Mouse (Mus musculus) brown adipose tissue, adult 24 weeks (tissue): ENCODE results near the gene Slc43a2. TPM values are rescaled to one million over a fixed set of nuclear protein-coding genes. Genes with fewer than 3 reads are reported as not detected.
"Not testable (repeated sequence)": the region's sequence is repeated elsewhere in the genome, so short reads cannot be mapped to it uniquely, and the experiment has no call there.

Experiments used
- H3K27ac ChIP-seq: fragments of 200-500 bp; replicated peaks from 2 replicates; pipeline ENCODE4 v1.5.1; 2012; ENCODE audit warnings: low read depth, mild to moderate bottlenecking, low read length
- H3K4me1 ChIP-seq: fragments of 200-500 bp; 2 replicates; pipeline ENCODE4 v1.6.1; 2012; ENCODE audit warnings: low read length, mixed read lengths; ENCODE audit not compliant: control insufficient read depth, insufficient read depth, insufficient read length
- H3K4me3 ChIP-seq: fragments of 200-500 bp; 2 replicates; pipeline ENCODE4 v1.5.1; 2012; ENCODE audit warnings: low read depth, mild to moderate bottlenecking, low read length, moderate library complexity; ENCODE audit not compliant: insufficient read depth
- polyA plus RNA-seq: library from polyadenylated mRNA; stranded (reverse); fragments of >200 nt; gene quantifications from 2 replicates; pipeline ENCODE4 v1.2.4, GENCODE M21; 2012; ENCODE audit not compliant: missing spikeins, insufficient read depth, insufficient read length

The Slc43a2 gene
- polyA plus RNA-seq, 1 experiment, result 13.4 TPM

DNA sequence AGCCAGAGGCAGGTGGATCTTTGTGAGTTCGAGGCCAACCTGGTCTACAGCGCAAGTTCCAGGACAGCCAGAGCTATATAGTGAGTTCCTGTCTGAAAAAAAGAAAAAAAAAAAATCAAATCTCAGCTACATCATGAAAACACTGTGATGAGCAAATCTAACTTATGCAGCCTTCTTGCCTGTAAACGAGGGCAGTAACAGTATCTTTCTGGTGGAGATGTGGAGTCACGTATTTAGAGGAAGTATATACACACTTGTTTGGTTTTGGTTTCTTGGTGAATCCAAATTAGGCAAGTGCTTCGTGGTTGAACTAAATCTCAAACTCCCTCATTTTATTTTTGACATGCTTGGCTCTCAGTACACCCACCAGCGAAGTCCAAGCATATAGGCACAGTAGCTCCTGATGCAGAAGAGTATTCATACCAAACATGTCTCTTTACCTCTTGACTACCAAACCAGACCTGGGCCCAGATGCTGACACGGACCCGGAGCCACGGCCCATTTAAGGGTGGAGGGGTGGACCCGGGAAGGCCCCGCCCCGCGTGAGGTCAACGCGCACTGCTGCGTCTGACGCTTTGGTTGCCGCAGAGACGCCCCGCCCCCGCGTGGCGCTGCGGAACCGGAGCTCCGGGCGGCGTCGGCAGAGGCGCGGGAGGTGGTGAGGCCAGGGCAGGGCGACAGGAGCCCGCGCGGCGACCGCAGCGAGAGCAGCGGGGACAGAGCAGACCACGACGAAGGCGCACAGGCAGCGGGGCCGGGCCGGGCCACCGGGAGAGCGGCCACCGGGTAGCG is 56.2 kb downstream of the Slc43a2 start, which contains the start of gene Pitpna:
Pitpna (plus strand) TSS at position 605 of the 792 bp plus-strand sequence.
- peak within 1 kb of the TSS; percentile 80 for H3K27ac ChIP-seq
- peak within 1 kb of the TSS; percentile 83 for H3K4me3 ChIP-seq
- peaks cover 15% of the 10 kb centered on the region for H3K4me1 ChIP-seq

DNA sequence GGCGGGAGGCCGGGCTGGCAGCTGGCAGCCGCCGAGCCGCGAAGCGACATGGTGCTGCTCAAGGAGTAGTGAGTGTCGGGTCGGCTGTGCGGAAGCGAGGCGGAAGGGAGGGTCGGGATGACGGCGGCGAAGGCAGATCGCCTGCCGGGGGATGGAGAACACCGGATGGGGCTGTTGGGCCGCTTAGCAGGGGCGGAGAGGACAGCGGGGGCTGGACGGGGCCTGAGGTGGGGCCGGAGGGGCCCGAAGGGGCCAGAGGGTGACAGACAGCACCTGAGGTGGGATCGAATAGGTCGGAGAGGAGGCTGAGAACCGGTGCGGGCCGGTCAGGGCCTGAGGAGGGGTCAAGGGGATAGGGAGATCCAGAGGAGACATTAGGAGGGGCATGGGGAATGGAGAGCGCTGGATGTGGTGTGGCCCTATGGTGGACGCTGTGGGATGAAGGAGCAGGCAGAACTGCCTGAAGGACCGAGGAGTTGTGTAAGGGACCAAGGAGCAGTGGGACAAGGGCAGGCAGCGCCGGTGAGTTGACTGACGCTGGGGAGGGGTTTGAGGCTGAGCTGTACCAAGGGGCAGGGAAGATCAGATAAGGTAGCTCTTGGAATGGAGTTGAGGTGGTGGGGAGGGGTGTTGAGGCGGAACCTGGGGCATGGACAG is 56.9 kb downstream of the Slc43a2 start:
- peaks cover 15% of the 10 kb centered on the region for H3K4me1 ChIP-seq
- H3K27ac ChIP-seq, result peak overlapping the region; percentile 80
- peak overlapping the region; percentile 83 for H3K4me3 ChIP-seq

DNA sequence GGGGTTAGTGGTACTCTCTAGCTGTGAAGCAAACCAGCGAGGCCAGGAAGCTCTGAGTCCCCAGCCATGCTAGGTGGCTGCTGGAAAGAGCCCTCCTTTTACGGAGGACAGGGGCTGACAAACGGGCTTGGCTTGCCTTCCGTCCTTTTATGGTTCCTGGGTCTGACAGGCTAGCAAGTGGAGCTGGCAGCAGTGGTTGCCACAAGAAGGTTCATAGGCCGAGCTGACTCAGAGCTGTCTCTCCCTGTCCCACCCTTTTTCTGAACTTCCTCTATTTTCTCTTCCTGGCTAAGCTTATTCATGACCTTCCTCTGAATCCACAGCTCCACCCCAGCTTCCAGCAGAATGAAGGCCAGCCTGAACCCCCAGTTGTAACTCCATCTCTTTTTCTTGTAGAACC is 61.1 kb downstream of the Slc43a2 start:
- Histone ChIP-seq H3K27ac (0 out of 2 replicates have a peak overlapping the region, but pooled peaks have one; percentile 28), H3K4me1 (peaks cover 24% of the 10 kb centered on the region)

DNA sequence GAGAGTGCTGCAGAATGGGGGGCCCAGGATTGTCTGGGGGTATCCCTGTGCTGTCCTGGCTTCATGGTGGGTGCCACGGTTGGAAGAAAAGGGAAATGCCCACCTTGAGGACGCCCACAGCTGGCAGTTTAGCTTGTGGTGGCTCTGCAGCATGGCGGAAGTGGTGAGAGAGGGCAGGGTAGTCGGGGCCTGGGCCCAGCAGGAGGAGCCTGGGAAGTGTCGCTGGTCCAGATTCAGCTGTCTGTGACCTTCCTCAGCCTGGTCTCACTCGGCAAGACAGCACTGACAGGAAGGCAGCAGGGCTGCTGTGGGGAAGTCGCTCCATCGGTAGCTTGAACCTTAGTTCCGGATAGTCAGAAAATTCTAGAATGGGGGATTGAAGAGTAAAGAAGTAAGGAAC is 62.9 kb downstream of the Slc43a2 start:
- Histone ChIP-seq H3K4me1 (peaks cover 21% of the 10 kb centered on the region), H3K4me3 (no peak overlapping the region), H3K27ac (no peak overlapping the region)

More for the DNA sequence above, 61.1 kb downstream of the Slc43a2 start:
- H3K4me3 ChIP-seq, result no peak overlapping the region

DNA sequence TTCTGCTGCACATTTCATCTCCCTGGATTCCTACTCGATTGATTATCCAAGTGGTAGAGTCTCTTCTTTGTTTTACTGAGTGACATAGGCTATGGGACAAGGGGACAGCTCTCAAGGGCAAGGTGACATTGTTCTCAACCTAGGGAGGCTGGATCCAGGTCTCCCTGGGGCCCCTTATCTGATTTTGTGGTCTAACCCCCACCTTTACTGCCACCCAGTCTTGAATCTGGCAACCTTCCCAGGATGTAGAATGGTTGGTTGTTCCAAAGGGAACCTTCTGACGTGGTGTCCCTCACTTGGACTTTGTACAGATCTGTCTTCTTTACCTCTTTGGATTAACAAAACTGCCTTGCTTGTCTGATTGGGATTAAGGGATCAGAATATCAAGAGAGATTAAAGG is 63.9 kb downstream of the Slc43a2 start:
- Histone ChIP-seq H3K4me3 (no peak overlapping the region), H3K4me1 (peaks cover 12% of the 10 kb centered on the region), H3K27ac (no peak overlapping the region)

DNA sequence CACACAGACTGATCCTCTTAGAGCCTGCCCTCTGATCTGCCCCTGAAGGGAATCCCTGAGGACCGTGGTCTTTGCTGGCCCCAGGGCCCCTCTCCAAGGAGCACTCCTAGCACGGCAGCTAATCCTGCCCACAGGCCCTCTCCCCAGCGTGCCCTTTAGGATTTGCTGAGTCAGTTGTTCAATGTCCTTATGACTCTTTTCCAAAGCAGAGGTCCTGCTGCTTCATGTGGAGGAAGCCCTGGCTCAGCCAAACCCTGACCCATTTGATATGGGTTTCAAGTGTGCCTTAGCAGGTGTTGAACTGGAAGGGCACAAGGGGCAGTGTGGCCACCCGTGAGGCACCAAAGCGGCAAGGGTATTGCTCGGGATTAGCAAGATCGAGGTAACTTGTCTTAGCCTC is 64.3 kb downstream of the Slc43a2 start:
- Histone ChIP-seq H3K27ac (0 out of 2 replicates have a peak overlapping the region, but pooled peaks have one; percentile 9), H3K4me1 (peaks cover 12% of the 10 kb centered on the region)

DNA sequence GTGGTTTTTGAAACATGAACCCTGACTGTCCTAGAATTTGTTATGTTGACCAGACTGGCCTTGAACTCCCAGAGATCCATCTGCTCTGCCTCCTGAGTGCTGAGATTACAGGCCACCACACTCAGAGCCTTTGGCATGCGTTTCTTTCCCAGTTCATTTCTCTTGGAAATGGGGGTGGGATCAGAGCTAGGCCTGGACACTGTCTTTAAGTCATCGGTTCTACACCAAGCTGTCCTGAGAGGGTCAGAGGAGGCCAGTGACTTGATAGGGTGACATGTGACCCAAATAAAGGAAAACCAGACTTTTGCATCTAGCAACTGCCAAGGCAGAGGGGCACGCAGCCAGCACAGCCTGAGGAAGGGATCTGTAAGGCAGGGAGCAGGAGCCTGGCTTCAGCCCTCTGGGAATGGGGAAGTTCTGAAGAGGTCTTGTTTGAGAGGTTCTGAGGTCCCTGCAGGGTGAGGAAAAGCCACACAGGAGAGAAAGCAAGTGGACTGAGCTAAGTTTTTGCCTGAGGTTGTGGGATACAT is 65.3 kb downstream of the Slc43a2 start:
- no peak overlapping the region for H3K4me3 ChIP-seq

More for the DNA sequence above, 64.3 kb downstream of the Slc43a2 start:
- H3K4me3 ChIP-seq, result no peak overlapping the region

DNA sequence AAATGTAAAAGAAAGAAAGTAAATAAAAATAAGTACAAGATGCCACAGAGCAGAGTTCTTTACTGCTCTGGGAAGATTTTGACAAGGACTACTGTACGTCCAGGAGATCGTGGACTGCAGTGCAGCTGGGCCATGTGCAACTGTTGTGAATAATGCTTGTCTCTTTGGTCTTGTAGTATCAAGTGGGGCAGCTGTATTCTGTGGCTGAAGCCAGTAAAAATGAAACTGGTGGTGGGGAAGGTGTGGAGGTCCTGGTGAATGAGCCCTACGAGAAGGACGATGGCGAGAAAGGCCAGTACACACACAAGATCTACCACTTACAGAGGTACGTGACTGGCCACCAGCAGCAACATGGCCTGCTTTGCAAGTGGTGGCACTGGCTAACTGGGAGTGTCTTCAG is 66.5 kb downstream of the Slc43a2 start:
- Histone ChIP-seq H3K4me3 (no peak overlapping the region), H3K27ac (no peak overlapping the region), H3K4me1 (peaks cover 9% of the 10 kb centered on the region)

More for the DNA sequence above, 65.3 kb downstream of the Slc43a2 start:
- H3K27ac ChIP-seq, result peak overlapping the region; percentile 26
- peaks cover 12% of the 10 kb centered on the region for H3K4me1 ChIP-seq

DNA sequence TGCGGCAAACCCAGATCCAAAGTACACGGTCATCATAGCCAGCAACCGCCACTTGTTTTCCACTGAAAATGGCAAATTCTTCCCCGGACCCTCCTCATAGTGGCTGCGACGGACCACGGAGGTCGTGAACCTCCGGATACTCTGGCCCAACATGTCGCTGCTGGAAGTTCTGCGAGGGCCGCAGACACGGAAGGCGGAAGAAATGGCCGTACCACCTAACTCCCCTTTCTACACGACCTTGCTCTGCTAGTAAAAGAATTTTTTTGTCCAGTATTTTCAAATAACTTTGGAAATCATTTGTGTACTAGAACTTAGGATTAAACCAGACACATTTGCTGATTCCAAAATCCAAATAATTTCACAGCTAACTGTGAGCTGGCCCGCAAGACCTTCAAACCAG is 68.3 kb downstream of the Slc43a2 start:
- not testable (repeated sequence) for H3K4me3 ChIP-seq

DNA sequence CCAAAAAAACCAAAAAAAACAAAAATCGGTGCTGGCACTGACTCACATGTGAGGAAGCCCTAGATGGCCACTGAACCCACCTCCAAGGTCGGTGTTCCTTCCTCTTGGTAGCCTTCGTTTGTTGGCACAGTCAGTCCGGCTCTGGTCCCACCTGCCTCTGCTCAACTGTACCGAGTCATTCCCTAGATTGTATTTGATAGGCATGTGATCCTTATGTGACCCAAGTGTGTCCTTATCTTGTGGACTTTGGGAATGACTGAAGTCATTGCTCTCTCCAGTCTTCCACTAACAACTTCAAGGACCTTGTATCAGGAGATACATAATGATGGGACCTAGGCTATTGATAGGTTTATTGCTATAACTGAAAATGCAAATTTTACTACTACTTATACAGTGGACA is 73.3 kb downstream of the Slc43a2 start:
- no peak overlapping the region for H3K4me3 ChIP-seq
- no peaks in the 10 kb centered on the region for H3K4me1 ChIP-seq
- no peak overlapping the region for H3K27ac ChIP-seq

More for the DNA sequence above, 68.3 kb downstream of the Slc43a2 start:
- not testable (repeated sequence) for H3K27ac ChIP-seq, H3K4me1 ChIP-seq

DNA sequence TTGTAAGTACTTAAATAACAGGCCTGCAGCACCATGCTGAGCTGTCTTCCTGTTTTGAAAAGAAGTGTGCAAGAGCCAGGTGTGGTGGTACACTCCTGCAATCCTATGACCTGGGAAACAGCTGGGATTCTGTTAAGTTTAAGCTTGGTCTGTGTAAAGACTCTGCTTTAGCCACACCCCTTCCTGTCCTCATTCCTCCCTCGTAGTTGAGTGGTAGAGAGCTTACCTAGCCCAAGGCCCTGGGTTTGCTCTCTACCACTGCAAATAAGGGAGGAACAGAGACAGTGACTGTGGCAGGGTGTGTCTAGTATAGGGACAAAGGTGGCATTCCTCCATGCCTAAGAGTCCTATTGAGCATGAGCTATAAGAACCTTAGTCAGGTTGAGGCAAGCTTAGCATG is 73.8 kb downstream of the Slc43a2 start:
- no peak overlapping the region for H3K4me3 ChIP-seq
- H3K4me1 ChIP-seq, result no peaks in the 10 kb centered on the region
- H3K27ac ChIP-seq, result no peak overlapping the region

DNA sequence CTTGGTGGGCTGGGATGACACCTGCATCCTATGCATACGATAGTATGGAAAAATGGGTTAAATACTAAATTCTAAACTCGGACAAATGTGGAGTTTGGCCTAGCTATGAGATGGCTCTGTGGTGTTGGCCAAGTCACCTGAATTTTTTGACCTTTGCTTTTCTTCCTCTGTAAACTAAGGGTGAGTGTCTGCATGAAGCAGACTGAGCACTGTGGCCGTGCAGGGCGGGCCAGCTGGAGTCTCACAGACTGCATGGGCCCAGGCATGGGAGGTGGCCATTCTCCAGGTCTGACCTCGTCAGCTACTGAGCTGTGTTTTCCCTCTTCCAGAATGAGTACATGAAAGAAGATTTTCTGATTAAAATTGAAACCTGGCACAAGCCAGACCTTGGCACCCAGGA is 77.3 kb downstream of the Slc43a2 start:
- H3K4me3 ChIP-seq, result no peak overlapping the region
- no peaks in the 10 kb centered on the region for H3K4me1 ChIP-seq
- H3K27ac ChIP-seq, result no peak overlapping the region

DNA sequence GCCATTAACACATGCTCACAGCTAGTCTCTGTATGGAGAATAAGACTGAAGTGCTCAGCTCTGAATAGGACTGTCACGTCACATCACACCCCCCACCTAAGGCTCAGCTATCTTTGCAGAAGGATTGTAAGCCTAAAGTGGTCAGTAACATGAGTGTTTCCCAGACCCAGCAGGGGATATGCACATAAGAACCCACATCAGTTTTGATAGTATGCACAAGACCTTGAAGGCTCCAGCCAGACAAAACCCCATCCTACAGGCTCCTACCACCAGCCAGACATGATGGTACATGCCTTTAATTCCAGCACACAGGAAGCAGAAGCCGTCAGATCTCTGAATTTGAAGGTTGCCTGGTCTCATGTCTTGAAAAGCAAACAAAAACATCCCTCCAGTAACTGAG is 78.5 kb downstream of the Slc43a2 start:
- Histone ChIP-seq H3K4me1 (no peaks in the 10 kb centered on the region), H3K27ac (no peak overlapping the region), H3K4me3 (no peak overlapping the region)

DNA sequence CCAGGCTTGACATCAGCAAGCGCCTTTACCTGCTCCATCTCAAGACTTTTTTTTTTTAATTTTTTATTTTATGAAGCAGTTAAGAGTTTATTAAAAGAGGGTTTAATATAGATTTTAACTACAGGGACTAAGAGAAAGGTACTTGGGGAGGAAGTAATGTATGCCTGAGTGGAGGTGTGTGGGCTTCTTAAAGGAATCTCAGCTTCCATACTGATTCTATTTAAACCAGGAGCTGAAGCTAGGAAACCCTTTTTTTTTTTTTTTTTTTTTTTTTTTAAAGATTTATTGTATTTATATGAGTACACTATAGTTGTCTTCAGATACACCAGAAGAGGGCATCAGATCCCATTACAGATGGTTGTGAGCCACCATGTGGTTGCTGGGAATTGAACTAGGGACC is 83.3 kb downstream of the Slc43a2 start:
- H3K4me3 ChIP-seq, result no peak overlapping the region
- no peaks in the 10 kb centered on the region for H3K4me1 ChIP-seq
- H3K27ac ChIP-seq, result no peak overlapping the region

DNA sequence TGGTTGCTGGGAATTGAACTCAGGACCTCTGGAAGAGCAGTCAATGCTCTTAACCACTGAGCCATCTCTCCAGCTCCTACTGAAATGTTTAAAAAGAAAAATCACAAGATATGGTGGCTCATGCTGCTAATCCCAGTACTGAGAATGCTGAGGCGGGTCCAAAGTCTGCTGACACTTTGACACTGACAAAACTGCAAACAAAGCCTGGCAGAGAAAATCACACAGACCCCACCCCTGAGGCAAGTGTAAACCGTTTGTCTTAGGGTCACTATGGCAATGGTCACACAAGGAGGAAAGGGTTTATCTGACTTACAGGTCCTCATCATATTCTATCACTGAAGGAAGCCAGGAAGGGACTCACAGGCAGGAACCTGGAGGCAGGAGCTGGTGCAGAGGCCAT is 84.1 kb downstream of the Slc43a2 start:
- H3K4me3 ChIP-seq, result no peak overlapping the region
- no peak overlapping the region for H3K27ac ChIP-seq
- no peaks in the 10 kb centered on the region for H3K4me1 ChIP-seq
